Comparison of ENCODE assay signal across 9 mouse cellular contexts in the genomic region with DNA sequence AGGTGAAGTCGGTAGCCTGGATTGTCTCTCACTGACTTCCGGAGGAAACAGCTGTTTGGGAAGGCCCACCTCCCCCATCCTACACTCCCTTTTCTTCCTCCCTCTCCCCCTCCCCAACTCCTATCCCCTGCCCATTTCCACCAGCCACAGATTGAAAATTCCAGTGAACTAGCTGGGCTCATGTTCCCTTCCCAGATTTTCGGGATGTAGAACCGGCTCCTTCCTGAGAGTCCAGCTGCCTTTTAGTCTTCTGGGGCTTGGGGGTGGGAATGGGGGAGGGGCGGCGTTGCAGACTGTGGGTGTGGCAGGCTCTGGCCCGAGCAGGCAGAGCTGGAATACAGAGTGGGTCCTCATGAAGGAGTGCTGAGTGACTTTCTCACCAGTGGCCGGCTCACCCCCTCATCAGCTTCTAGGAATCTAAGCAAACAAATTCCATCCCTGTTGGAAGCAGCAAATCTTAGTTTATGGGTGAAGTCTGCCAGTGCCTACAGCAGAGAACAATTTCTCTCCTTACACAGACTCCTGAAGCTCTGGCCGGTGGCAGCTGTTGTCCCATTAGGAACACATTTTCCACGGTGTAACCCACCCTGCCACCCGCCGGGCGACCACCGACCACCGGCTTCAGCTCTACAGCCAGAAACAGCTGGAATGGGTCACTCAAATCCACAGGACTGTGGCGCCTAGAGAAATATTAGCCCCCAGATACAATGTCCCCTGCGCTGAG.
DNase-seq lines count a peak whose midpoint lies in the region; ATAC-seq lines count a peak whose summit lies in the region.
"Had no signal": no experiment of that assay in that cellular context is flagged by ENCODE, and none has a peak within 500 bp of the region (broad histone marks: within the 10 kb centered on the region; RNA-seq: fewer than 3 reads in every experiment).

No protein-coding gene starts in this region.

- peak overlapping the region; percentile 32 for H3K4me2 ChIP-seq in hindbrain, embryonic 11.5 days (replicated peaks; ENCODE audit: low read depth, low read length)
- peak overlapping the region; percentile 29; the same call in 1 of the 2 replicates for H3K4me2 ChIP-seq in midbrain, embryonic 11.5 days

- H3K36me3 ChIP-seq in heart, embryonic 10.5 days: no peaks in the 10 kb centered on the region
- no peaks in the 10 kb centered on the region for H3K36me3 ChIP-seq in hindbrain, embryonic 11.5 days (ENCODE audit: control insufficient read depth, insufficient read depth, low read length)
- no peaks in the 10 kb centered on the region for H3K36me3 ChIP-seq in midbrain, embryonic 11.5 days (ENCODE audit: control insufficient read depth, insufficient read depth, low read length)

- no peaks in the 10 kb centered on the region for H3K27me3 ChIP-seq in heart, embryonic 10.5 days (ENCODE audit: insufficient read depth, poor library complexity, severe bottlenecking)
- no peaks in the 10 kb centered on the region for H3K27me3 ChIP-seq in hindbrain, embryonic 11.5 days (ENCODE audit: control insufficient read depth, insufficient read depth, low read length)
- no peaks in the 10 kb centered on the region for H3K27me3 ChIP-seq in midbrain, embryonic 11.5 days (ENCODE audit: control insufficient read depth, insufficient read depth, low read length)

- 0 out of 2 replicates have a peak overlapping the region, but pooled peaks have one; percentile 11 for H3K9ac ChIP-seq in hindbrain, embryonic 11.5 days (ENCODE audit: low read depth, low read length)
- H3K9ac ChIP-seq in midbrain, embryonic 11.5 days (ENCODE audit: low read length): peak overlapping the region; percentile 45; the same call in 1 of the 2 replicates

- H3K4me1 ChIP-seq in heart, embryonic 10.5 days: peaks cover 20% of the 10 kb centered on the region
- peaks cover 8% of the 10 kb centered on the region; the same call in 1 of the 2 replicates for H3K4me1 ChIP-seq in hindbrain, embryonic 11.5 days (replicated peaks; ENCODE audit: control insufficient read depth, insufficient read depth, low read length)
- peaks cover 16% of the 10 kb centered on the region for H3K4me1 ChIP-seq in midbrain, embryonic 11.5 days (ENCODE audit: control insufficient read depth, insufficient read depth, low read length)

- 32% methylated on average over 17 of the region's 17 CpGs for WGBS in heart, embryonic 10.5 days
- WGBS in hindbrain, embryonic 11.5 days: 20% methylated on average over 17 of the region's 17 CpGs
- WGBS in midbrain, embryonic 11.5 days: 33% methylated on average over 17 of the region's 17 CpGs

- DNase-seq in heart, embryonic 10.5 days (ENCODE audit: low spot score): peak; percentile 84
- no peak for DNase-seq in heart, postnatal 36 days
- DNase-seq in R1 (ENCODE audit: low read depth, low spot score): peak; percentile 80
- peak; percentile 54 for DNase-seq in hindbrain, embryonic 11.5 days (ENCODE audit: low spot score)
- DNase-seq in midbrain, embryonic 11.5 days (ENCODE audit: low spot score, missing footprints): peak; percentile 91
- DNase-seq in adrenal gland, adult 8-10 months: no peak
- DNase-seq in urinary bladder, adult 2 months (ENCODE audit: low spot score): no peak
- DNase-seq: cerebellum, adult 9-10 months had no signal

- H3K4me3 ChIP-seq in heart, embryonic 10.5 days: peak overlapping the region; percentile 49
- no peak overlapping the region for H3K4me3 ChIP-seq in hindbrain, embryonic 11.5 days (ENCODE audit: low read depth, low read length)
- no peak overlapping the region for H3K4me3 ChIP-seq in midbrain, embryonic 11.5 days (ENCODE audit: low read depth, low read length)

- intact Hi-C loops in heart, postnatal 36 days (cut with DNase I): no loop called here

- no peaks in the 10 kb centered on the region for H3K9me3 ChIP-seq in heart, embryonic 10.5 days
- no peaks in the 10 kb centered on the region for H3K9me3 ChIP-seq in hindbrain, embryonic 11.5 days (ENCODE audit: control insufficient read depth, low read length)
- no peaks in the 10 kb centered on the region for H3K9me3 ChIP-seq in midbrain, embryonic 11.5 days (ENCODE audit: control insufficient read depth, low read length)

- H3K27ac ChIP-seq in heart, embryonic 10.5 days: peak overlapping the region; percentile 84
- H3K27ac ChIP-seq in hindbrain, embryonic 11.5 days (ENCODE audit: low read depth, low read length): no peak overlapping the region
- H3K27ac ChIP-seq in midbrain, embryonic 11.5 days (ENCODE audit: low read depth, low read length): no peak overlapping the region

- peak; percentile 67 for ATAC-seq in hindbrain, embryonic 11.5 days (ENCODE audit: low FRiP score)
- ATAC-seq in midbrain, embryonic 11.5 days (ENCODE audit: low FRiP score): peak; percentile 73
- ATAC-seq in frontal cortex, adult (ENCODE audit: low TSS enrichment): no peak

Comparison
In these comparisons a context has a peak if more than half of its experiments do, and no peak if none do; other contexts are left out.
1. DNase-seq: peak in heart, embryonic 10.5 days (single experiment), R1 (single experiment), hindbrain, embryonic 11.5 days (single experiment) and midbrain, embryonic 11.5 days (single experiment); none in heart, postnatal 36 days (0 of 2), adrenal gland, adult 8-10 months (single experiment) and urinary bladder, adult 2 months (single experiment).